Mouse (Mus musculus) lung, postnatal 0 days (tissue): ENCODE results near the gene C1qtnf4.

ENCODE experiments used
- CTCF ChIP-seq: IDR thresholded peaks from 2 replicates; pipeline ENCODE4 v1.5.1; 2016; ENCODE audit warnings: antibody characterized with exemption, mild to moderate bottlenecking
- EP300 ChIP-seq: IDR thresholded peaks from 2 replicates; pipeline ENCODE4 v1.6.1; 2016; ENCODE audit warnings: antibody characterized with exemption, mild to moderate bottlenecking, control low read depth

DNA sequence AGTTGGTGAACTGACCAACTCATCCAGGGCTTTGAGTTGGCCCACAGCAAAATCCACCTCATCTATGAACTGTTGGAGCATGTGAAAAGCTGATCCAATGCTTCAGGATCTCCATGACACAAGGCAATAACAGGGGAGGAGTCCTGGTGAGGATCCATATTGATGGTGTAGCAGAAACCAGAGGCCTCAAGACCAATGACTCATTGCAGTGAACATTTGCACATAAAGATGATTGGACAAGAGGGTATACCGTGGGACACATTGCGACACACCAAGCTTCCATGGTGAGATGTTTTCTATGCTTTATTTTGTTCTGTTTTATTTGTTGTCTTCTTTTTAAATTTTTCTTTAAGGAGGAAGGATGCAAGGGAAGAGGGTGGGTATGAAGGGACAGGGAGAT is 37.0 kb downstream of the C1qtnf4 start:
- TF ChIP-seq CTCF (no peak), EP300 (no peak)
